Mouse (Mus musculus) c-Kit-positive CD71-positive TER-119-positive erythroid progenitor cells, embryonic 14.5 days (primary cell): ENCODE measurements around the gene Bmper.

ENCODE experiments used
- DNase-seq: peaks from one replicate; pipeline ENCODE4 v3.0.0-alpha.2; 2013; ENCODE audit warnings: low spot score

Bmper gene

DNA sequence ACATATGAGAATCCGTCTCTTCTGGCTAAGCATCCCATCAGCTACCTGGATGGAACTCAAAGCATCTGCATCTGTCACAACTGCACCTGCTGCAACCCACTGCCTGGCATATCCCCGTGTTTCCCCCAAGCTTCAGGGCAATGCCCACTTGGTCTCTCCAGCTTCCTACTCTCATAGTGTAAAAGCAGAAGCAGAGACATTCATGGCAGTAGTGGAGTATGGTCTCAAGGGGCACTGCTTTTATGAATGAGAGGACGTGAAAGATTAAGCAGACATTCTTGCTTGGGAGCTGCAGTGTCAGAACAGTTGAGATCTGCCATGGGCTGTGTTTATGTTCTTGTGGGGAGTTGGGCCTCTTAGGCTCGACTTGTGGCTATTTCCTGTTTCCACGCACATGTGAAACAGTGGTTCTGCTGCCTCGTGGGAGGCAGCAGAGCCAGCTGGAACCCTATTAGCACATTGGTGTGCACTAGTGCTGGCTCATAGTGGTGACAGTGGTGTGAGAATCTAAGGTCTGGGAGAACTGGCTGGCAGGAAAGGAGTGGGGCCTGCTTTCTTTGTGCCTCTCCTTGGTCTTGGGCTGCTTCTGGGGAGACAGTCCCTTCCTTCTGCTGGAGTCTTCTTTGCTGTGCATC, 12.6 kb downstream of the Bmper start:
- no peak for DNase-seq

DNA sequence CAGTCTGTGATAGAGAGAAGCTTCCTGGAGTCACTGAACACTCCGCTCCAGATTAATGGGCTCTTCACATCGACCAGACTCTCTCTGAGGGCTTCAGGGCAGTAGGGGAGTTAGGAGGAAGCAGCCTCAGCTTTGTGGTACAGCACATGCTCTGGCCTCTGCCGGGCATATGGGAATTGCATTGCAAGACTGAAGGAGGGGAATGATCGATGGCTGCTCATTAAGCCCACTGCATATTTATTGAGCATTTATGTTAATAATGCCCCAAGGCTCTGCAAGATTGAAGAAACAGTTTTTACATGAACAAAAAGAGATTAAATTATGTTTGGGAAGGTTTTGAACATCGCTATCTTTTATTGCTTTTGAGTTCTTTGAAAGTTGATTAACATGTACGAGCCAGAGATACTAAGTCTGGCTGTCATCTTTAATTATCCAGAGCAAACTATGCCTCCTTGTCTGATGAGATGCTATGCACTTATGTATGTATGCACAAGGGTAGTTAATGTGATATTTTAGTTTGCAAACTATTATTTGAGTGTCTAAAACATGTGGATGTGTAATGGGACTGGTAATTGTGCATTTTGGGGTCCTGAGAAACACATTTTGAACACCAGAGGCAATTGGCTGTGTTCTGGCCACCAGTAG, 13.9 kb downstream of the Bmper start:
- no peak for DNase-seq

DNA sequence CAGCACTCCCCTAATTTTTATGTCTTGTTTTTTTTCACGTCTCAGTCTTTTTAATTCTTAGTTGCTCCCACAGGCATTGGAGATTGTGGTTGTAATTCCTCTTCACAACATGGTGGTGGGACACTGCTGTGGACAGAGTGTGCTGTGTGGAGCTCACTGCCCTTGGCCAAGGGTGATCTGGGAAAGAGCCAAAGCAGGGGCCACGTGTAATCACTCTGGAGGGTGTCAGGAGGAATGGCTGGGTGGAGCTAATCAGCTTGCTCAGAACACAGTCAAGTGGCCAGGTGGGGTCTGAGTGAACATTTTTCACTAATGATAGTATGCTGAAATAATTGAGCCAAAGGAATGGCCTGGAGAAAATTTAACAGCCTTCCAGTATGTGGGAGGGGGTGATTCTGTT, 16.1 kb downstream of the Bmper start:
- no peak for DNase-seq

DNA sequence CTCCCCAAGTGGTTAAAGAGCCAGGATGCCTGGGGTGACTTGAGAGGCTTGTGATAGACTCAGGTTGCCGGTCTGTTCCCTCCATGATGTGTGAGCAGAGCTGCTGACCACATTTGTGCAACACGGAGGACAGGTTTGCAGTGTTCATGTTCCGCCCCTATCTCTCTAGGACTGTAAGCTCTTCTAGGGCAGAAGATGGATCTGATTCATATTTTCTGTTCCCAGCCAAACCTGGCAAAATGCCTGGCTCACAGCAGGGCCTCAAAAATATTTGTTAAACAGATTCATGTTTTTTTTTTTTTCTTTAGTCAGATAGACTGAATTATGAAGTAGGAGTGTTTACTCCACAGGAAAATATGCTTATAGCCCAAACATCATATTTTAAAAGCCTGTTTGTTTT, 20.0 kb downstream of the Bmper start:
- no peak for DNase-seq

DNA sequence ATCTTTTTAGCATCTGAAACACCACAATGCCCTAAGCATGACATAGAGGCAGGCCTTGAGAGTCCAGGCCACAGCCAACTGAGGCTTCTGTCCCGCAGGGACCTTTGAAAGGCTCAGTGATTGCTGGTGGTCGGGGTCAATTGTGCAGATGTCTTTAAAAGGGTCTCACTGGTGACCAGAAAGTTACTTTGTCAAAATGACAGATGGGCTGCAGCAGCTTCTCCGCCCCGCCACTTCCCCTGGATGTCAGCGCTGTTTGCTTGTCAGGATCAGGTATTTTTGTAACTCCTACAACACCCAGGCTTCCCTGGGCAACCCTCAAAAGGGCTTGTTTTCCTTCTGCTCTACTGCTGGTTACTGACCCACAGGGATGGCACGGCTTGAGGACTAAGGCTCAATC, 21.0 kb downstream of the Bmper start:
- no peak for DNase-seq

DNA sequence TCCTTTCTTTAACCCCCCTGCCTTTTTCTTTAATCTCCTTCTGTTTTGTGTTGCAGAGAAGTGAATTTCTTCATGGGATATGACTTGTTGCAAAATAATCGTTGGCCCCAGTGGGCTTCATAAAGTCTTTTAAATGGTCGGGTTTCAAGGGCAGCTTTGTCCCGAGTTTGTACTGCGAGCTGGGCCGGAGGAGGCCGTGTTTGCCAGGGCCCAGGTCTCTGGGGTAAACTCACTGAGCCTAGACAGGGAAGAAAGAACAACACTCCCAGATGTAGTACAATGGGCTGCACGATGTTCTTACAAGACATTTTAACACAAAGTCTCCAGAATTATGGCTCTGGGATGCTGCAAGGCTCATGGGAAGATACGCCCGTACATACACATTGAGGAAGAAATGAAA, 23.5 kb downstream of the Bmper start:
- DNase-seq = no peak

DNA sequence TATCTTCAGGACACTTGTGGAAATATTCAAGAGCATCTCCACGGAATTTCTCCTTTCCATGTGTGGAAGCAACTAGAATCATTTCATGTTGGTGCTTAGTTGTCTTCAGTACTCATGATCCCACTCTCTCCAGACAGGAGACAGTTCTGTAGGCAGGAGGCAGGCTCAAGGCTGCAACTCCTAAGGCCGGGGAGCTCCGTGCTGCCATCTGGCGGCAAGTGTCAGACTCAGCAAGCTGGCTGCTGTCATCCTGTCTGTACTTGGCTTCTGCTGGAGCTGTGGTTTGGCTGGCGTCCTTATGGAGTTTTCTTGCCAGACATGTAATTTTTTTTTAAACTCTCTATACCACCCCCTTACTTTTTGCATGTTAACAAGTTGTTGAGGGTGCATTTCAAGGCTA, 27.1 kb downstream of the Bmper start:
- DNase-seq = peak; percentile 29

DNA sequence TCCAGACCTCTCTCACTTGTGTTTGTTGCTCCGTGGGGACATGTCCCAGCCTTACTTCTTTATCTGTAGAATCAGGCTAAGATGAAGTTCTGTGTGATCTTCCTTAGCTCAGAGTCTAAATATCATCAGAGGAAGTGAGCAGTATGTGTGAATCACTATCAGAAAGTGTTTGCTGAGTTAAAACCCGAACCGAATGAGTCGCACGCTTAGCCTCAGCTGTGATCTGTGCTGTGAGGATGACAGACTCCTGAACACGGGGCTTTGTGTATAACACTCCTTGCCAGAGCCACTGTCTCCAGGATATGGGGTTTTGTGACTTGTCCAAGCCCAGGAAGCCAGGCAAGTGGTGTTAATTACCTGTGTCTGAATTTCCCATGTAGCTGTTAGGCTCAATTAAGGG, 28.1 kb downstream of the Bmper start:
- DNase-seq = no peak

DNA sequence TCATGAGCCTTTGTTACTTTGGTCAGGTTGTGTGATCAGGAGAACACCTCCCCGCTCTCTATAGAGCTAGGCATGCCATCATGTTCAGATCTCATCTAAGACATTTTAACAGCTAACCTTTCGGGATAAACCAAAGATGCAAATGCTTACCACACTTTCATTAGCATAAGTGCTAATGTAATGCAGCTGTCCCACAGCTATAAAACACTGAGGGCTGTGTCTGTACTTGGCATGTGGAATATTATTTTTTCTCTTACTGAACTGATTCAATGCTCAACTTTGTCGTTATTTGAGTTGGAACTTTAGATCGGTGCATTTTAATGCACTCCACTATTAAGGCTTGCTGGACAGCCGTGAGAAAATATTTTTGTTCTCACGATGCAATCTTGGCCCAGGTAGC, 30.7 kb downstream of the Bmper start:
- DNase-seq = no peak

DNA sequence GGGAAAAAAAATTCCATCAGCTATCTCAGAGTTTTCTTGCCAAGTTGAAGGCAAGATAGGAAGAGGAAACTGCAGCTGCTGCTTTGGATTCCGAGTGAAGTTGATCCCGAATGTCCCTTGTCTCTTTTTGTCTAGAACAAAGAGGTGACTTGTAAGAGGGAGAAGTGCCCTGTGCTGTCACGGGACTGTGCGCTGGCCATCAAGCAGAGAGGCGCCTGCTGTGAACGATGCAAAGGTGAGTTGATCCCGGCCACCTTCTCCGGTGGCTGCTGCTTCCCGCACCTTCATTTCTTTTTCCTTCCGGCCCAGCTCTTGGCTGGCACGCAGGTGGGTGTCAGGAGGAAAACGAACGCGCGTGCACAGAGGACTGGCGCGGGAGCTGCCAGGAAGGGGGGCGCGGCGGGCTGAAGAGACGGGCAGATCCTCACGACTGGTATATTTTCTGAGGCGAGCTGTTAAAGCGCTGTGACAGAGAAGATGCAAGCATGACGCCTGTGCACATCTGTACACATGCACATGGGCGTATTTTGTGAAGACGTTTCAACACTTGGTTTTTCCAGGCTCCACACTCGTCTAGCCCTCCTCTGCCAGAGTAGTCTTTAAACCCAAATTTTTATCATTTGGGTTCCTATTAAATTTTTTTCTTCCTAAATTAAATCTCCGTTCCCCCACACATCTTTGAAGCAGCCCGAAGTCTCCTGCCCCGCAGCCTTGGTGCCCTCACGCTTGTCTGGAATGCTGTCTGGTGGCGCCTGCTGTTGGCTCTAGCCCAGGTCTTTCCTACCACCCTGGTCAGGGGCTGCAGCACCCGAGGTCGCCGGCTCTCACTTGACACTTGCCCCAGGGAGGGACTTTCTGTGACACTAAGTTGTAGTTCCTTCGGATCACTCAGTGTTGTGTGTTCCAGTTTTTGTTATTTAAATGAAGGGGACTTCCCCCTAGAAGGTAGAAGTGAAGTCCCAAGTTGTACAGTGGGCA, 31.6 kb downstream of the Bmper start:
- no peak for DNase-seq

DNA sequence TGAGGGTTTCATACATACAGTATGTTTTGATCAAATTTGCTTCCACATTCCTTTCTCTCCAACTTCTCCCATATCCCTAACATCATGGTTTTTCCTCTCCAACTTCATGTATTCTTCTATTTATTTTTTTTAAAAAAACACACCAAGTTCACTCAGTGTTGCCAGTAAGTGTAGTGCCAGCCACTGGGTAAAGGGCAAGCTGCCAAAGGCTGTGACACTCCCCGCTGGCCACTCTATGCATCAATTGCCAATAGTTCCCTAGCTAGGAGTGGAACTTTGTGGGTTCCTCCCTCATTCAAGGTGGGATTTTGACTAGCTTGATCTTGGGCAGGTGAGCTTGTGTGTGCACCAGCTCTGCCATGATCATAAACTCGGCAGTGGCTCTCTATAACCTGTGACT, 33.0 kb downstream of the Bmper start:
- DNase-seq = no peak

DNA sequence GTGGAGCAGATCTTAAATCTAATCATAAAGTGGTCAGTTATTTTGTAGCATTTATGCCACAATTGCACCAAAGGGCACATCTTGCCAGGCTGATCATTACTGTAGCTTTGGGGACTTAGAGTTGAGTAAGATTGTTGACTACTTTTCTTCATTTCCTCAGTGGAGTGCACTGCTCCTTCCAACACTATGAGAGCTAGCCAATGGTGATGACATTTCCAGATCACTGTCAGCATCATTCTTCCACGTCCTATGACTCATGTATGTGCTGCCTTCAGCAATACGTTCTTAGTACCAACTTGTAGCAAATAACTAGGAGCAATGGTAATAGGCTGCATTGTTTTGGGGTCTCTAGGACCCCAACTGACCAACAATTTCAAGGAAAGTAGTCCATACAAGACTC, 33.7 kb downstream of the Bmper start:
- no peak for DNase-seq

DNA sequence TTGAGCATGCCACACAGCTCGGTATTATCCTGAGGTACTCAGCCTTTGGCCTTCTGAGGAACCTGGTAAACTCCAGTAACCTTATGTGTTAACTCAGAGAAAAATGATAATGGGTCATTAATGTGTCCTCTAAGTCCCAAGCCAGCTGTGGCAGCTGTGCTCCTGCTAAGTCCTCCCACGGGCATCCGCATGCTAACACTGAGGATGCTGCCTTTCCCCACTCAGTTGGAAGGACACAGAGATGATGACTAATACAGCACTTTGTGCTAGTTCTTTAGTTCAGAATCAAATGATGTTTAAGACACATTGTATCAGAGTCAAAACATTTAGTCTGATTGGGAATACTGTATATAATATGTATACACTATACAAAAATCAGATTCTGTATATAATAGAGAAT, 39.0 kb downstream of the Bmper start:
- DNase-seq = no peak

DNA sequence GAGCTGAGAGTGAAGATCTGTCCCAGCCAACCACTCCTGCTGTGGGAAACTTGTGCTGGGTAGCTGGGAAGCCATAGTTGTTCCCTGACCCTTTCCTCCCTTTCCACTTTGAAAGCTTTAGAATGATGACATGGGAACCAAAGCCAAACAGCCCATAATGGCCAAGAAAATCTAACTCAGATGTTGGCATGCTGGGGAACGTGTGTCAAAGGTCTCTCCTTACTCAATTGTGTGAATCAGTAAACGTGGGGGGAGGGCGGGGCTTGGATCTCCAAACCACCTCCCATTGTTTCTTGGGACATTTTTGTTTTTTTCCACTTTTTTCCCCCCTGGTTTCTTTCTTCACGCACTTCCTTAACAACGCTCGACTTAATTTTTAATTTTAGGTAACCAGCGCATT, 40.0 kb downstream of the Bmper start:
- DNase-seq = no peak

DNA sequence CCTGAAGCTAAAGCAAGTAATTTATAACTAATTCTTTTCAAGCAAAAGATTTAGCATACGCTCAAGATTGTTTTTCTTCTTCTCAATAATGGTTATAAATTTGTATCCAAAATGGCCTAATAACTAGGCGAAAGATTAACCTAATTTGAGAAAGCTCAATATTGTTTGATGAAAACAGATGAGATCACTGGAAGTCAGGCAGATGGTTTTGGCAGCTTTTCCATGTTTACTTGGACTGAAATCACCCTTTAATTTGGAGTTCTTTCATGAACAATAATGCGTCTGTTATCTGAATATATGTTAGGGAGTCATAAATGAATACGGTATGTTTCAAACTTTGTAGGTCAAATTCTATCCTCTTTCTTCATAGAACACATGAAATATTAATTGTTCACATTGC, 41.6 kb downstream of the Bmper start:
- no peak for DNase-seq

DNA sequence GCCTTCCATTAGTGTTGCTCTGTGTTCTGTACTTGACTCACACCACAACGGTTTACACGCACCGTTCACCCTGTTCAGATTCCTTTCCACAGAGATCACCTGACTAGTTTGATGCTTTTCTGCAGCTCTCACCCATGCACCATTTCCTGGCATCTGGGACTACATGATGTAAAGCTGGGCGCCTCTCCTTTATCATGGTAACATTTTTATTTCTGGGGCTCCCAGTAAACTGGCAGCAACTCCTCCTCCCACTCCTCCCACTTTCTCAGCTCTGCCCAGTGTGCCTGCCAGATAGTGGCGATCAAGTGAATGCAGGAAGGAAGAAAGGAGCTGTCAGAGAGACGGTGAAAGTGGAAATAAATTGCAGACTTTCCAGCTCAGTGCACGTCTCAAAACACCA, 45.7 kb downstream of the Bmper start:
- DNase-seq = no peak

DNA sequence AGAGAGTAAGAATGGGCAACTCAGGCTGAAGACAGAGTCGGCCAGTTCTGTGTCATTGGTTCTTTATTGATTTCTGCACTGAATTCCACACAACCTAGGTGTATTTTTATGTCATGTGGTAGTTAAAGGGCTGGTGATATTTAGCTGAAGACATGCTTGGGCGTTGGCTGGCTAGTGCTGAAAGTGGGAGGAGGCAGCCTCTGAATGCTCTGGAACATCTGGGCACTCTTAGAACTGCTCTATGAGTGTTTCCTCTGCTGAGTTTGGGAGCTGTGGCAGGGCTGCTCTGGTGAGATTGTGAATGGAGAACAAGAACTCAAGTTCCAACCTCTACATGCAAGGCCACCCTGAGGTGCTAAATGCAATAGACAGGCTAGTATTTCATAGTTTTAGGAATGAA, 46.2 kb downstream of the Bmper start:
- DNase-seq = no peak

DNA sequence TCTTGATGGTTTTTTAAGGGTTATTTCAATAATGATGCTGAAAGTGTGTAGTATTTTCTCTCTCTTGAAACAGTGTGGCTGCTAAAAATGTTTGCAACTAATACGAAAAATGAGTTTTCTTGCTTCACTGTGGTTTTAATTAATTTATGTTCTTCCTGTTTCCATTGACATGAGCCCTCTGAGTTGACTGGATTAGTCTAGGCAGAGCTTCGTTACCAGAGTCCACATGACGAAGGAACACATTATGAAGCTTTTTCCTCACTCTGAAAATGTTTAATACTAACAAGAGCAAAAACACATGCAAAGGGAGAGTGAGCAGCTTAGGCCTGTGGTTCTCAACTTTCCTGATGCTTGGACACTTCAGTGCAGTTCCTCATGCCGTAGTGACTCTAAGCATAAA, 53.4 kb downstream of the Bmper start:
- no peak for DNase-seq

DNA sequence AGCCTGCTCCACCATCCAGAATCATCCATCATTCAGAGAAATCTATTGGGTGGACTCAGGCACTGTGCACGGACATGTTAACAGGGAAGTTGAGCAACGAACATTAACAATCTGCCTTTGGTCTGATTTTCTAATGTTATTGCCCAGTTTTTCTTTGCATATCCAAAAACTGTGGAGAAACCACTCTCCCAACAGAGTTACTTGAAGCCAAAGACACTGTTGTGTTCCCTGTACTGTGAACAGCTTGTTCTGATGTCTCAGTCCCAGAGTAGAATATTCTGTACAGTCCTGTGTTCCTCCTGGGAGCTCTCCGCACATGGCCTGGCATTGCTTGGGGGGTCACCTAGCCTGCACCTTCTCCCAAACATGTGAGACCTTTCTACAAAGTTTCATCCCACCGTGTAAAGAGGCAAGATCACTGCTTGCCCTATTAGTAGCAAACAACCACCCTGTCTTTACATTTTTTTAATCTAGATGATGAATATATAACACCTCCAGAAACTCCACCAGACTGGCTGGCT, 62.1 kb downstream of the Bmper start:
- no peak for DNase-seq

DNA sequence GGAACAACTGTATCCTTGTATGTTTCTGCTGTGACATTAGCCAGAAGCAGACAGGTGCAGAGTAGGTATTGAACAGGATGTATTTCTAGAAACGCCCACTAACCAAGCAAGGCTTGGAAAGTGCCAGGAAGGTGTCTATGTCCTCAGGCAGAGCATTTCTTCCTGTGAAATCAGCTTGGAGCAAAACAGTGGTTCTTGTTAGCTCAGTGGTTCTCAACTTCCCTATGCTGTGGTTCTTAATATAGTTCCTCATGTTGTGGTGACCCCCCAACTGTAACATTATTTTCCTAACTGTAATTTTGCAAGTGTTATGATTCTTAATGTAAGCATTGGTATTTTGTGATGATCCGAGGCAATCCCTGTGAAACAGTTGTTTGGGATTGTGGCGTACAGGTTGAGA, 70.7 kb downstream of the Bmper start:
- no peak for DNase-seq

DNA sequence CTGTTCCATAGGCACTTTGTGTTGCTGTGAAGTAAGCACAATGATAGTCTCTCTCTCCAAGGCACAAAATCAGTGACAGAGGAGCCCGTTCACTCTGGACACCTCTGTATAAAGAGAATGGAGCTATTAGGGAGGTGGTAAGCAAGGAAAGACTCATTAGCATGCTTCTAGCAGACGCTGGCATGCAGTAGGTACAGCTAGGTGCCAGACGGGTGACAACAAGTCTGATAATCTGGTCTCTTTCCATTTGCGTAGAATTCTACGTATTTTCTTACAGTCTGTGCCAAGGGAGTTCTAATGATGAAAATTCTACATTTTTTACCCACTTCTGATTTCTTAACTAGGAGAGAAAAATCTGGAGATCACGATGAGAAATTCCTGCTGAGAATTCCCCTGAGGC, 72.7 kb downstream of the Bmper start:
- DNase-seq = no peak

DNA sequence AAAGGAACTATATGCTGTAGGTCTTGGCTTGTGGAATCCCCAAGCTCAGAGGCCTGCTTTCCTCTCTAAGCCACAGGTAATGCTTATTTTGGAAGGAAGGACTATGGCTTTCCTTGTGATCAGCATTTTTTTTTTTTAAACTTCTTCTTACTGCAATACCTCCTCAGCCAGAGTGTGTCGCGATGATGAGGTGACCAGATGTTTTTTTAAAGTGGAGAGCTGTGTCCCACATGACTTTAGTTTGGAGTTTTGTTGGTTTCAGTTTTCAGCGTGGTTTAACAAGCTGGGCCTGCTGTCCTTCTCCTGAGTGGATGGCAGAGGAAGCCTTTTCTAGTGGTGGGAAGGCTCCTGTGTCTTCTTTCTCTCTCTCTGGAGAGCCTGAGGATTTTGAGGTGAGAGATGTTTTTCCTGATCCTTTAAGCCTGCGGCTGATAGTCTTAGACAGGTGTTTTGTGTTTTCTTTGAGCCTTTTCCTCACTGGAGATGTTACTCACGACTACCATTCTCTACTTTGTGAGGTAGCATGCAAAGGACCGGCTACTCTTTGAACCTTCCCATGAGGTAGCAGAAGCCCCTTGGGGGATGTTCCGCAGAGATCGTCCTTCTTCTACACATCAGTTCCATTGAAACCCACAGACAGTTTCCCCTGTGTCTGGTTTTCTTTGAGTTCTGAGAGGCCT, 74.8 kb downstream of the Bmper start:
- no peak for DNase-seq
